Mouse (Mus musculus) MEL-GATA-1-ER (cell line): Measurements from ENCODE around the gene Kyat1.

Source experiments
- DNase-seq: peaks from one replicate; pipeline ENCODE4 v3.0.0-alpha.2; 2012; ENCODE audit warnings: low read depth; ENCODE audit errors: extremely low read depth

Kyat1 gene

GRCm38 (mm10) chr2:30205629-30206357, at the start of gene Kyat1:
Gene Kyat1, minus strand, starts transcription at chr2:30205847.
- DNase-seq = peak; percentile 97

GRCm38 (mm10) chr2:30253809-30254208, 48.2 kb upstream of the Kyat1 start:
- DNase-seq = no peak

GRCm38 (mm10) chr2:30252521-30252920, 46.9 kb upstream of the Kyat1 start:
- no peak for DNase-seq

GRCm38 (mm10) chr2:30251417-30252104, 45.9 kb upstream of the Kyat1 start:
- no peak for DNase-seq

GRCm38 (mm10) chr2:30250166-30251128, 44.8 kb upstream of the Kyat1 start:
- DNase-seq = no peak

GRCm38 (mm10) chr2:30249182-30249581, 43.5 kb upstream of the Kyat1 start:
- DNase-seq = no peak

- no peak for DNase-seq
These were observed 42.0 kb upstream of the Kyat1 start for GRCm38 (mm10) chr2:30247681-30248080.

- no peak for DNase-seq
These were observed 41.4 kb upstream of the Kyat1 start for GRCm38 (mm10) chr2:30247036-30247435.

GRCm38 (mm10) chr2:30244595-30245178, 39.0 kb upstream of the Kyat1 start:
- no peak for DNase-seq

- no peak for DNase-seq
These were observed 37.7 kb upstream of the Kyat1 start for GRCm38 (mm10) chr2:30243391-30243790.

GRCm38 (mm10) chr2:30242509-30242908, 36.9 kb upstream of the Kyat1 start:
- DNase-seq = no peak

GRCm38 (mm10) chr2:30240267-30240666, 34.6 kb upstream of the Kyat1 start, which contains the start of gene Gm28035:
Gene Gm28035, plus strand, starts transcription at chr2:30240567.
- DNase-seq = no peak

GRCm38 (mm10) chr2:30239777-30240176, 34.1 kb upstream of the Kyat1 start:
- DNase-seq = peak; percentile 82

- DNase-seq = no peak
These were observed 33.3 kb upstream of the Kyat1 start for GRCm38 (mm10) chr2:30238906-30239465.

GRCm38 (mm10) chr2:30237881-30238280, 32.2 kb upstream of the Kyat1 start:
- DNase-seq = no peak

- peak; percentile 94 for DNase-seq
These were observed 31.7 kb upstream of the Kyat1 start, which contains the start of gene Lrrc8a for GRCm38 (mm10) chr2:30237199-30237880. Gene Lrrc8a, plus strand, starts transcription at chr2:30237715.

- peak; percentile 22 for DNase-seq
These were observed 31.0 kb upstream of the Kyat1 start for GRCm38 (mm10) chr2:30236426-30237198.

GRCm38 (mm10) chr2:30235593-30235992, 29.9 kb upstream of the Kyat1 start:
- no peak for DNase-seq

GRCm38 (mm10) chr2:30216293-30216692, 10.6 kb upstream of the Kyat1 start:
- no peak for DNase-seq
